Mouse (Mus musculus): ENCODE results near the gene Capg. TPM values are rescaled to one million over a fixed set of nuclear protein-coding genes. Genes with fewer than 3 reads are reported as not detected.
"Not testable (repeated sequence)": the region's sequence is repeated elsewhere in the genome, so short reads cannot be mapped to it uniquely, and the experiment has no call there.

Capg gene
- polyA plus RNA-seq, 1 experiment from 2014 or later: 9.2 TPM

DNA sequence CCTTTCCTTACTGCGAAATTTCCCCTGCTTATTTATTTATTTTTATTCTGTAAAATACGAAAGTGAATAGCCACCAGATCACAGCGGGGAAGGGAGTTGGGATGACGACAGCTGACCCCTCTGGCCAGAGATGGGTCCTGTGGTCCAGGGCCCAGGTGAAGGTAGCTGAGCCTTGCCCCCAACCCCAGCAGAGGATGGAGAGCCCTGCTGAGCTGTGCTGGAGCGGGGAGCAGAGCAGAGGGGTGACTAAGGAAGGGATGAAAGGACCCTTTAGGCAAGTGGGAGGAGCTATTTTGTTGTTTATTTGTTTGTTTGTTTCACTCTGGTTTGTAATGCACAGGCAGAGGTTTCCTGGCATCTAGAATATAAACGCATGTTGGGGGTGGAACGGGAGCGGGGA is 24.9 kb upstream of the Capg start:
- H3K36me3 ChIP-seq: no peaks in the 10 kb centered on the region
- no peaks in the 10 kb centered on the region for H3K9me3 ChIP-seq
- peak overlapping the region; percentile 47 for H3K4me2 ChIP-seq
- H3K4me3 ChIP-seq: no peak overlapping the region; the same call in 1 of the 2 replicates
- no peaks in the 10 kb centered on the region for H3K27me3 ChIP-seq
- peaks cover 42% of the 10 kb centered on the region for H3K4me1 ChIP-seq (replicated peaks)
- ATAC-seq (ENCODE audit: low FRiP score): peak; percentile 51
- H3K27ac ChIP-seq: peak overlapping the region; percentile 98
- peak overlapping the region; percentile 58; the same call in 1 of the 2 replicates for H3K9ac ChIP-seq
- 14% methylated on average over 8 of the region's 8 CpGs for WGBS

DNA sequence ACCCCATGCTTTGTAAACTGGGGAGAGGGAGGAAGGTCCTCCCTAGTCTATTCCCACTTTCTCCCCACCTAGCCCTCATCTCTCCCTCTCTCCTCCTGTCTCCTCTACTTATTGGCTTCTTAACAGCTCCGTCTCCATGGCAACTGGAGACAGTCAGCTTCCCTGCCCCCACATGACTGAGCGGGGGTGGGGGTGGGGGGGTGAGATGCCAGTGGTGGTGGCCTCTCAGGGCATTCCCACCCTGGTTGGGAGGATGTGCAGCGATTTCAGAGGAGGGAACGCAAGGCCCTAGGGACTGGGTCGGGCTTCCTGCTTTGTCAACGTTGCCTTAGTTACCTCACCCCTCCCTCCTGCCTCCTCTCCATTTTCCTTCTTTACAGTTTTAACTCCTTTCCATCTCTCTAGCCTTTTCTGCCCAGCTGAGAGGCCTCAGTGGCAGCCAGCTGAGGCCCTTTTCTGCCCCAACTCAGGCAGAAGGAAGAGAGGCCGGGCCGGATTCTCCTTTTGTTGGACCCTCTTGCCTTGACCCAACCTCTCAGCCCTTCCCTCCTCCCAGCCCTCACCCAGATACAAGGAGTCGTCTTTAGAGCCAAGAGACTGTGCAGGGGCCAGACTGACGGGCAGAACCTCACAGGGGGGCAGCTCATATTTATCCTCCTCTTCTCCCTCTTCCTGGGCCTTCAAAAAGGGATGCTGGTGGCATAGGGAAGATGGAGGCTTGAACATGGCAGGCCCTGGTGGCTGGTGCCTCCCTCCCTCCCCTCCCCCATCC is 24.1 kb upstream of the Capg start:
- peak overlapping the region; percentile 98 for H3K27ac ChIP-seq
- ATAC-seq (ENCODE audit: low FRiP score): peak; percentile 93
- H3K4me1 ChIP-seq (replicated peaks): peaks cover 41% of the 10 kb centered on the region
- peak overlapping the region; percentile 47; the same call in 1 of the 2 replicates for H3K9ac ChIP-seq
- no peaks in the 10 kb centered on the region for H3K9me3 ChIP-seq
- H3K4me3 ChIP-seq: no peak overlapping the region; the same call in 1 of the 2 replicates
- WGBS: 6% methylated on average over 10 of the region's 10 CpGs
- H3K4me2 ChIP-seq: peak overlapping the region; percentile 47
- H3K27me3 ChIP-seq: no peaks in the 10 kb centered on the region
- no peaks in the 10 kb centered on the region for H3K36me3 ChIP-seq

DNA sequence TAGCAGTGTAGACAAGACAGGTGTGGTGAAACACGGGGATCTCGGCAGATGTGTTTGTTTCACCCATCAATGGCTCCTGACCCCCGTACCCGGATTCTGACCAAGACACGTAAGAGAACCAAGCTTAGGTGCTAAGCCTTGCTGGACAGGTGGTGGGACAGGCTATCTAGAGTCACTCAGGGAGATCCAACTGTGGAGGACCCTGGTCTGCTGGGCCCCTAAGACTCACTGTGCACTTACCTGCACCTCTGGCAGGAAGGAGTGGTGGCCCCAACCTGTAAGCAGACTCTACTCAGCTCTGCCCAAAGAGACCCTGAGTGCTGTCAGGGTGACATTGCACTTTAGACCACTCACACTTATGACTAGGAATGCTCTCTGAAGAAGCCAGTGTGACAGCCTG is 23.3 kb upstream of the Capg start:
- Histone ChIP-seq H3K36me3 (no peaks in the 10 kb centered on the region), H3K4me1 (replicated peaks) (peaks cover 33% of the 10 kb centered on the region), H3K9me3 (no peaks in the 10 kb centered on the region), H3K27ac (peak overlapping the region; percentile 98), H3K4me2 (no peak overlapping the region), H3K4me3 (no peak overlapping the region), H3K9ac (no peak overlapping the region), H3K27me3 (no peaks in the 10 kb centered on the region)
- no peak for ATAC-seq (ENCODE audit: low FRiP score)
- WGBS: 95% methylated on average over 5 of the region's 5 CpGs

DNA sequence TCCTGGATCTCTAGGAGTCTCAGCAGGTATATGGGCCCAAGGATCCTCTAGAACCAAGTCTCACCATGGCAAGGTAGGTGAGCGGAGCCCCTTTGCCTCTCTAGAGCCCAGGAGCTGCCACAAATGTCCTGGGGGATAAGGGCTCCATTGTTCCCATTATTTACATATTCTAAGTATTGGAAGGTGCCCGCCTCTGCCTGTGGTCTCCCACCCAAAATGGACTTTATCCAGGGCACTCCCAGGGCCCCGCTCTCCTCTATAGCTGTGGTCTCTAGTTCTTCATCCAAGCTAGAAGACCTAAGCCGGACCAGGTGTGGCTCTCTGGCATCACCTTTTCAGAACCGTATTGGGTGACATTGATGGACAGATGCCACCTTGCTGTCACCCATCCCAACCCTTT is 22.6 kb upstream of the Capg start, which contains the start of gene Sh2d6:
Gene Sh2d6, minus strand, starts transcription at position 101 of the 400 bp plus-strand sequence.
- Histone ChIP-seq H3K4me3 (no peak within 1 kb of the TSS), H3K27ac (peak within 1 kb of the TSS; percentile 98), H3K9ac (no peak within 1 kb of the TSS), H3K9me3 (no peaks in the 10 kb centered on the region), H3K4me2 (no peak within 1 kb of the TSS), H3K36me3 (no peaks in the 10 kb centered on the region), H3K4me1 (replicated peaks) (peaks cover 33% of the 10 kb centered on the region), H3K27me3 (no peaks in the 10 kb centered on the region)
- no peak for ATAC-seq (ENCODE audit: low FRiP score)
- WGBS: 93% methylated on average over 5 of the region's 5 CpGs

GRCm38 (mm10) chr6:72522288-72522687 is 21.9 kb upstream of the Capg start:
- ATAC-seq (ENCODE audit: low FRiP score): no peak
- no peak overlapping the region for H3K4me2 ChIP-seq
- no peak overlapping the region for H3K9ac ChIP-seq
- no peak overlapping the region for H3K4me3 ChIP-seq
- peaks cover 33% of the 10 kb centered on the region for H3K4me1 ChIP-seq (replicated peaks)
- no peaks in the 10 kb centered on the region for H3K9me3 ChIP-seq
- WGBS: 92% methylated on average over 5 of the region's 5 CpGs
- no peak overlapping the region for H3K27ac ChIP-seq
- no peaks in the 10 kb centered on the region for H3K36me3 ChIP-seq
- no peaks in the 10 kb centered on the region for H3K27me3 ChIP-seq

DNA sequence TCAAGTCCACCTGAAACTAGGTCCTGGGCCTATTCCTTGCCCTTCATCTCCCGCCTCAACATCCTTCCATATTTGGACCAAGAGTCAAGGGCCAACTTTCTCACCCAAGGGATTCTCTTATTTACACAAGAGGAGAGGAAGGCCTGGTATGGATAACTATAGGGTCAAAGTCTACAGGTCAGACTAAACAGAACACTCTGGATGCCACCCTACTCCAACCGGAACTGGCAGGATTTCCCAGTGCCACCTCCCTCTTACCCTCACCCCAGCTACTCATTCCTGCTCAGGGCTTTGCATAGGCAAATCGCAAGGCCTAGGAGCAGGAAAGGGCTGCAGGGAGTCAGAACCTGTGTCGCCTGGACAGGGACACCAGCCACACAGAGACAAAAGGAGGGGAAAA is 21.0 kb upstream of the Capg start:
- H3K4me1 ChIP-seq (replicated peaks): peaks cover 33% of the 10 kb centered on the region
- H3K4me2 ChIP-seq: no peak overlapping the region
- H3K9ac ChIP-seq: no peak overlapping the region
- ATAC-seq (ENCODE audit: low FRiP score): no peak
- no peaks in the 10 kb centered on the region for H3K9me3 ChIP-seq
- WGBS: 71% methylated on average over 4 of the region's 4 CpGs
- no peak overlapping the region for H3K27ac ChIP-seq
- H3K27me3 ChIP-seq: no peaks in the 10 kb centered on the region
- H3K36me3 ChIP-seq: no peaks in the 10 kb centered on the region
- no peak overlapping the region for H3K4me3 ChIP-seq

DNA sequence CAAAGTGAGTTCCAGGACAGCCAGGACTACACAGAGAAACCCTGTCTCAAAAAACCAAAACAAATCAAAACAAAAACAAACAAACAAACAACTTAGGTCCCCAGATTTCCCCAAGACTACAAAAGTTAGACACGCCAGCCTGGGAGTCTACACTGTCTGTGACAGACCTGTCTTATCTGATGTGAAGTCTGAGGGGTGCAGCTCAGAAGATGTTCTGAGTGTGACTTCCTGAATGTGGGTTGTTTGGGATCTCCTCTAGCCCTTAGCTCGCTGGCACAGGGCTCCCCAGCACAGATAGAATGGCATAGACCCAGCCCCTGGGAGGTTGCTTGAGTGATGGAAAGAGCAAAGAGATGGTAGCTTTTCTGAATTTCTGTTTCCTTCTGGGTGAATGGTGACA is 20.0 kb upstream of the Capg start:
- Histone ChIP-seq H3K27me3 (no peaks in the 10 kb centered on the region), H3K9me3 (no peaks in the 10 kb centered on the region), H3K4me2 (no peak overlapping the region), H3K36me3 (no peaks in the 10 kb centered on the region), H3K4me3 (no peak overlapping the region), H3K9ac (no peak overlapping the region), H3K4me1 (replicated peaks) (peaks cover 24% of the 10 kb centered on the region), H3K27ac (no peak overlapping the region)
- ATAC-seq (ENCODE audit: low FRiP score): no peak
- 95% methylated on average over 2 of the region's 2 CpGs for WGBS

DNA sequence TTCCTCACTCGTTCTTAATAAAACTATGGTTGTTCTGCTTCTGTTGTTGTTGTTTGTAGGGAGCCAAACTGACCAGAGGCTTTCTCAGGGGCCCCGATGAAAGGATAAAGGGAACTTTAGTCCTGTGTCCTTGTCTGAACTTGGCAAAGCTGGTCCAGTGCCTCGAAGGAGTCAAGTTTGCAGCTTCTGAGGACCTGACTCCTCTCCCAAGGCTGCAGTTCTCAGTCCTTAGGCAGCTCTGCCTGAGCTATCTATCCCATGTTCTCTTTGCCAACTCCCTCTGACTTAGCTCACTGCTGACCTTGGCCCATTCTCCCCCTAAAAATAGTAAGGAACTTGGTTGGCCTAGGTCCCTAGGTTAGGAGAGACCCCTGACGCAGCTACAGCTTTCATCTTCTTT is 17.1 kb upstream of the Capg start:
- H3K4me1 ChIP-seq (replicated peaks): no peaks in the 10 kb centered on the region
- no peaks in the 10 kb centered on the region for H3K36me3 ChIP-seq
- 85% methylated on average over 4 of the region's 4 CpGs for WGBS
- no peaks in the 10 kb centered on the region for H3K9me3 ChIP-seq
- H3K27me3 ChIP-seq: no peaks in the 10 kb centered on the region
- no peak overlapping the region for H3K4me2 ChIP-seq
- H3K9ac ChIP-seq: no peak overlapping the region
- ATAC-seq (ENCODE audit: low FRiP score): no peak
- H3K4me3 ChIP-seq: no peak overlapping the region
- no peak overlapping the region for H3K27ac ChIP-seq

DNA sequence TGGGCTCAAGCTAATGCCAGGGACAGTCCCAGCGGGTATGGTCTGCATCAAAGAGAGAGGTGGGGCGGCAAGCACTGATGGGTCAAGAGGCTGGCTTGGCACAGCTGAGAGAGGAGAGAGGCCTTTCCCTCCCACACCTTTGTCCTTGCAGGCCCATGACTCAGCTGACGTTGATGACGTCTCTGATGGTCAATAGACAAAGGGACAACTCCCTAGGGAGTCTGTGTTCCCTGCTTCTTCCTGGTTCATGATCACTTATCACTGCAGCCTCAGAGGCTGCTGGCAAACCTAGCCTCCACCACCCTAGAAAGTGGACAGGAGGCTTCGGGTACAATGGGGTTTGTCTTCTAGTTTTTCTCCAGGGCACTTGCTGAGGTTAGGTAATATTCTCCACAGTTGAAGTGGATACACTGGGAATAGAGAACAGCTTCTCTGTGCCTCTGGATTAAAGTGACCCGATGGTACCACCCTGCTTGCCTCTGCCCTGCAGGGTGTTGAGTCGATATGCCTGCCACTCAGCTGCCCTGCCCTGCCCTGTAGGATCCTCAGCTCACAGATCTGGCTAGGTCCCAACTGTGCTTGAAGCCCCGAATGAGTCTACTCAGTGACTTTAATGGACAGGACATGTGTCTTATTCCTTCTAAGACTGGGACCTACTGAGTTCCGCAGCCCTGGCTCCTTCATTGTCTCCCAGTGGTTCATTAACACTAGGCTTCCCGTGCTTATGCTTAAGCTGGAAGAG is 15.6 kb upstream of the Capg start:
- no peak for ATAC-seq (ENCODE audit: low FRiP score)

DNA sequence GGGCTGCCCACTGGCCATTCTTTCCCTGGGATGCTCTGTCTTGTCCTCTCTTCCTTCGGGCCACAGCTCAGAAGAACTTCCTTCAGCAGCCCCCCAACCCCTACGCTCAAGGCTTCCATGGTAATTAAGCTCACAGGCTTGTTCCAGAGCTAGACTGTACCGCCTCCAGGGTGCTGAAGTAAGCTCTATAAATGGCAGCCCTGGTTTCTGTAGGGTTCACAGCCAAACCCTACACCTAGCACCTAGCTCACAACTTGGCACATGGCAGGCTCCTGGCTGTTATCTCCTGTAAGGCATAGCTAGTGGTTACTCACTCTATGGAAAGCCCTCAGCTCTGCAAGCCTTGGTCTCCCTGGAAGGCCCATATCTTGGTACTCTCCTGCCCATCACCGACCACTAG is 11.6 kb upstream of the Capg start:
- 75% methylated on average over 4 of the region's 4 CpGs for WGBS
- peaks cover 22% of the 10 kb centered on the region for H3K4me1 ChIP-seq (replicated peaks)
- H3K27me3 ChIP-seq: no peaks in the 10 kb centered on the region
- H3K4me2 ChIP-seq: no peak overlapping the region
- no peaks in the 10 kb centered on the region for H3K9me3 ChIP-seq
- 0 out of 2 replicates have a peak overlapping the region, but pooled peaks have one; percentile 52 for H3K27ac ChIP-seq
- no peaks in the 10 kb centered on the region for H3K36me3 ChIP-seq
- ATAC-seq (ENCODE audit: low FRiP score): no peak
- H3K9ac ChIP-seq: no peak overlapping the region
- H3K4me3 ChIP-seq: no peak overlapping the region

More for the DNA sequence above, 15.6 kb upstream of the Capg start:
- Histone ChIP-seq H3K4me3 (no peak overlapping the region), H3K4me2 (no peak overlapping the region), H3K4me1 (replicated peaks) (peaks cover 13% of the 10 kb centered on the region), H3K9ac (no peak overlapping the region), H3K36me3 (no peaks in the 10 kb centered on the region), H3K27me3 (no peaks in the 10 kb centered on the region), H3K9me3 (no peaks in the 10 kb centered on the region), H3K27ac (no peak overlapping the region)
- WGBS: 74% methylated on average over 10 of the region's 10 CpGs

DNA sequence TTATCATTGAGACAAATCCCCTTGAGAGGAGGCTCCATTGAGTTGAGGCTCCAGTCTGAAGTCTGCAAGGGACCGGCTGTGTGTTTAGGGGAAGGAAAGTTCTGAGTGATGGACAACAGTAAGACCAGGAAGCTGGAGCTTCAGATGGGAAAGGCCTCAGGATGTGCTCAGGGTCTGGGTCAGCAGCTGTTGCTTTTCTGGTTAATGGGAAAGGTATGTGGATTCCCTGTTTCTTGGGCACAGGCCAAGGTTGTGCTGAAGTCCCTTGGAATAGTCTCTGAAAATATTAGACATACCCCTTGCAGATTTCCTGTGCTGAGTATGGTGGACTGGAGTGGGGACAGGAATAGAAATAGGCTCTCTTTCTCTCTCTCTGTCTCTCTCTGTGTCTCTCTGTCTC is 10.6 kb upstream of the Capg start:
- not testable (repeated sequence) for H3K4me3 ChIP-seq; ATAC-seq (ENCODE audit: low FRiP score); H3K4me2 ChIP-seq; H3K9ac ChIP-seq; H3K36me3 ChIP-seq; H3K27me3 ChIP-seq; H3K9me3 ChIP-seq
- WGBS: 55% methylated on average over 1 of the region's 1 CpGs
- H3K4me1 ChIP-seq (replicated peaks): peaks cover 29% of the 10 kb centered on the region
- H3K27ac ChIP-seq: peak overlapping the region; percentile 13; the same call in 1 of the 2 replicates

- Histone ChIP-seq H3K9ac (no peak overlapping the region), H3K9me3 (no peaks in the 10 kb centered on the region), H3K27ac (peak overlapping the region; percentile 13; the same call in 1 of the 2 replicates), H3K4me3 (no peak overlapping the region), H3K4me1 (replicated peaks) (peaks cover 33% of the 10 kb centered on the region), H3K4me2 (no peak overlapping the region), H3K27me3 (no peaks in the 10 kb centered on the region), H3K36me3 (no peaks in the 10 kb centered on the region)
- ATAC-seq (ENCODE audit: low FRiP score): peak; percentile 37; the same call in 1 of the 2 replicates
- WGBS: 38% methylated on average over 9 of the region's 9 CpGs
These were observed 10.0 kb upstream of the Capg start for GRCm38 (mm10) chr6:72534035-72534809.
